Mouse (Mus musculus) ES-E14 (cell line): Measurements from ENCODE around the gene Cryba2.

Experiments used
- HCFC1 ChIP-seq: IDR thresholded peaks from 2 replicates; pipeline ENCODE4 v1.6.1; 2012; ENCODE audit warnings: low read length, inconsistent platforms, borderline replicate concordance; ENCODE audit not compliant: insufficient read depth
- MAFK ChIP-seq: IDR thresholded peaks from 2 replicates; pipeline ENCODE4 v1.6.1; 2014; ENCODE audit warnings: mild to moderate bottlenecking, low read depth, low read length, inconsistent platforms; ENCODE audit not compliant: insufficient read depth

GRCm38 (mm10) chr1:74939762-74940161, 46.8 kb upstream of the Cryba2 start:
- no peak for TF ChIP-seq MAFK
- no peak for TF ChIP-seq HCFC1
